Mouse (Mus musculus): ENCODE measurements at regions not wholly inside any gene's neighbourhood (a gene's known extent, or its start where the extent isn't known, plus 50 kb on each side); places are given as distances from the start of the nearest gene placed in this dataset.
"Not testable (repeated sequence)": the region's sequence is repeated elsewhere in the genome, so short reads cannot be mapped to it uniquely, and the experiment has no call there.

DNA sequence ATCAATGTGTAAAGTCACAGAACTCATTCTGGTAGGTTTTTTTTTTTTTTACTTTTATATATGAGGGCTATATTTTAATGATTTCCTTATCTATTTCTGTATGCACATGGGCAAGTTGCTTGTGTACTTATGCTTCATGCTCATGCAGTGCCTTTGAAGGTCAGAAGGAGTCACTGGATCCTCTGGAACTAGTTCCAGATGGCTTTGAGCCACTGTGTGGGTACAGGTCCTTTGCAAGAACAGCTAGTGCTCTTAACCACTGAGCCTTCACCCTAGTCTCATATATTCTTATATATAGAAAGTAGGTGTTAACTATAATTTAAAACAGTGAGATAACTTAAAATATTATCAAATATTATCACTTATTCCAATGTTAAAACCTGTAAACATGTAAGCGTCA is 212.4 kb downstream of the Faxc start:
- no peak overlapping the region for H3K4me3 ChIP-seq
- H3K36me3 ChIP-seq (replicated peaks), result no peaks in the 10 kb centered on the region
- no peaks in the 10 kb centered on the region for H3K27me3 ChIP-seq (ENCODE audit: poor library complexity, severe bottlenecking)
- no peaks in the 10 kb centered on the region for H3K4me1 ChIP-seq
- no peaks in the 10 kb centered on the region for H3K9me3 ChIP-seq
- no peak for DNase-seq (ENCODE audit: extremely low spot score, low spot score)
- WGBS, result 97% methylated on average over 1 of the region's 1 CpGs
- no peak overlapping the region for H3K27ac ChIP-seq

DNA sequence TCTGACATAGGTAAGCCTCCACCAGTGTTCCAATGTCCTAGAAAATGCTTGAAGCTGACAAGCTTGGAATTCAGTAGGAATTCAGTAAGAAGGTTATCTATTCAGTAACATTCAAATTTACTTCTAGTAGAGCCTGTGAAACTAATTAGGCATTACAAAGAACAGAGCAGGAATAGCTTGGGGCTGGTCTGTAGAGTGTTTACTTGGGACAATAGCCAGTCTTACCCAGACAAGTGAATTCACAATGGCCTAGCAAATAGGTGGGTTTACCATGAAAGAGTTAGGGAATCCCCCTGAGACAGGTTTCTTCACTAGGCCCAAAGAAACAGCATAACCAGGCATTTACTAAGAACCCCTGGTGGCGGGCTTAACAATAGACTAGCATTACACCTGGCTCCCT is 212.5 kb upstream of the Fbxl4 start:
- not testable (repeated sequence) for H3K27ac ChIP-seq; H3K9me3 ChIP-seq; H3K4me3 ChIP-seq; DNase-seq (ENCODE audit: extremely low spot score, low spot score); H3K27me3 ChIP-seq (ENCODE audit: poor library complexity, severe bottlenecking); H3K36me3 ChIP-seq (replicated peaks); H3K4me1 ChIP-seq
- 63% methylated on average over 1 of the region's 1 CpGs for WGBS

DNA sequence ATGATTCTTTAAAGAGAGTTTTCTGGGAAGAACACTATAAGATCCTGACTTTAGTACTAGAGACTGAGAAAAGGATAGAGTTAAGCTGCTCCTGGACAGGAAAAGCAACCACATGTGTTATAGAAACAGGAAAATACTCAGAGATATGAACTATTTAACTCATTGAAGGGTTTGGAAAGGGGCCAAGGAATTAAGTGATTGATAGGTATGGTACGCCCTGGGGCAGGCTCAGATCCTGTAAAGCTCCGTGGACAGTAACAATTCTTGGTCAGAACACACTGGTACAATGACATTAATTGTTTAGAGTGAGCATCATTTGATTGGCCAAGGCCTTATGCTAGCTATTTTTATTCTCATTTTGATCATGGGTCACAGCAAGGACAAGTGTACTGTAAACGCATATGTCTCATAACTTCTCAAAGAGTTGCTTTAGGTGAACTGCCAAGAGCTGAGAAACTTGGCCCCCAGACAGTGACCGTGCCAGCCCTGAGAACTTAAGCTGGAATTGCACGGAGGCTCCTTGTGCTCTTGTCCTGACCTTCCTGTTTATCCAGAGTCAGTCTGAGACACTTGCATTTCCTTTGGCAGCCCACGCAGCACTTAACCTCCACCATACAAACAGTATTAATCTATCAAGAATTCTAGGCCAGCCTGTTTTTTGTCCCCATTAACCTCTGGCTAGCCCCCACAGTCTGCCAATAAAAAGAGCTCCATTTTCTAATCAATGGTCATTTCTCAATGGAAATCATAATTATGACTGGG is 210.5 kb upstream of the Fbxl4 start:
- DNase-seq (ENCODE audit: extremely low spot score, low spot score), result no peak
- H3K4me1 ChIP-seq, result 0 out of 2 replicates have a peak, but pooled peaks cover 1% of the 10 kb centered on the region
- peaks cover 5% of the 10 kb centered on the region for H3K27me3 ChIP-seq (ENCODE audit: poor library complexity, severe bottlenecking)
- WGBS, result 77% methylated on average over 6 of the region's 6 CpGs
- H3K4me3 ChIP-seq, result no peak overlapping the region
- H3K36me3 ChIP-seq (replicated peaks), result no peaks in the 10 kb centered on the region
- H3K27ac ChIP-seq, result no peak overlapping the region
- no peaks in the 10 kb centered on the region for H3K9me3 ChIP-seq

DNA sequence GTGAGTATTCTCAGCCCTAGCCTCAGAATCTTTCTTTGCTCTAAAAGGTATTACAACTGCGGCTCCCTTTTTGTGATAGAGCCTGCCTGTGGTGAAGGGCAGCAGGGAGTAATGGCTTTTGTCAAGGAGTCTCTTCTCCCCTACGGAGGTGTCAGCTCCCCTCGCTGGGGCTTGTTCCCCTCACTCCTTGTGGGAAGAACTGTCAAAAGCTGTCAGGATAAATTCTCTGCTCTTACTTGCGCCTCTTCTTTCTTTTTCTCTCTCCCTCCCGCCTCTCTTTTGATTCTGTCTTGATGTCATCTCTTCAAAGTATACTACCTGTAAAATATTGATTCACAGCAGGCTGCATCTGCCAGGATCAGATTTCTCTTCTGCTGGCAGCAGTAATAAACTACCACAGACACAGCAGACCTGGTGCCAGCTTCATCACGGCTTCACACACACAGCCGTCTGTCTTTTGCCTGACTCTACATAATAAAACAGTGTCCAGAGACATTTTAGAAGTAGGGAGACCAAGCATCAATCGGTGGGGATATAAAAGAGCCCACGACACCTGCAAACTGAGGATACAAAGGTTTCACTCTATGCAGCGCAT is 205.3 kb upstream of the Fbxl4 start:
- WGBS, result 28% methylated on average over 10 of the region's 10 CpGs
- Histone ChIP-seq H3K27ac (no peak overlapping the region), H3K36me3 (replicated peaks) (no peaks in the 10 kb centered on the region)

DNA sequence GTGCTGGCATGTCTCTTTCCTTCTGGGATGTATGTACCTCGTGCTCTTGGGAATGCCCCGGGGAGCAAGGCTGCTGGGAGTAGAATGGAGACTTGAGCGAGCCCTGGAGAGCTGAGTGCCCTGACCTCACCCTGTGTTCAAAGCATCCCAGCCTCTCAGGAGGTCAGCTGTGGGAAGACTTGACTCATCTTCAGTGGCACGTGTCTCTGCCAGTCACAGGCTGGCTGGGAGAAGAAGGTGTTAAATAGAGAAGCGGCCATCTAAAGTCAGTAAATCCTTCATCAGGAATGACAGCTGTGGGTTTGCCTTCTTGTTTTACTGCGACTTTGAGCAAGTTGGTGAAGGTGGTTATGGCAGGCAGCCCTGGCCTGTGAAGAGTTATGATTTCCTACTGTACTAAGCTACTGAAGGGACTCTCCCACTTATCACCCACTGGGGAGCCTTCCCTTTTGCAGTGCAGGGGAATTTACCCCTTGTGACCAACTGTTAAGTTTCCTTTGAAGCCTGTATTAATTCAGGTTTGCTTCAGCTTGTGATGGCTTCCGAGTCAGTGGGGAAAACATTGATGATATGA is 204.3 kb upstream of the Fbxl4 start:
- H3K36me3 ChIP-seq (replicated peaks), result no peaks in the 10 kb centered on the region
- H3K4me1 ChIP-seq, result 0 out of 2 replicates have a peak, but pooled peaks cover 2% of the 10 kb centered on the region
- no peak overlapping the region for H3K27ac ChIP-seq
- H3K27me3 ChIP-seq (ENCODE audit: poor library complexity, severe bottlenecking), result peaks cover 20% of the 10 kb centered on the region
- WGBS, result 46% methylated on average over 7 of the region's 7 CpGs
- no peaks in the 10 kb centered on the region for H3K9me3 ChIP-seq
- H3K4me3 ChIP-seq, result no peak overlapping the region
- no peak for DNase-seq (ENCODE audit: extremely low spot score, low spot score)

More for the DNA sequence above, 205.3 kb upstream of the Fbxl4 start:
- Histone ChIP-seq H3K4me1 (0 out of 2 replicates have a peak, but pooled peaks cover 2% of the 10 kb centered on the region), H3K27me3 (ENCODE audit: poor library complexity, severe bottlenecking) (peaks cover 20% of the 10 kb centered on the region), H3K9me3 (no peaks in the 10 kb centered on the region), H3K4me3 (no peak overlapping the region)
- no peak for DNase-seq (ENCODE audit: extremely low spot score, low spot score)

DNA sequence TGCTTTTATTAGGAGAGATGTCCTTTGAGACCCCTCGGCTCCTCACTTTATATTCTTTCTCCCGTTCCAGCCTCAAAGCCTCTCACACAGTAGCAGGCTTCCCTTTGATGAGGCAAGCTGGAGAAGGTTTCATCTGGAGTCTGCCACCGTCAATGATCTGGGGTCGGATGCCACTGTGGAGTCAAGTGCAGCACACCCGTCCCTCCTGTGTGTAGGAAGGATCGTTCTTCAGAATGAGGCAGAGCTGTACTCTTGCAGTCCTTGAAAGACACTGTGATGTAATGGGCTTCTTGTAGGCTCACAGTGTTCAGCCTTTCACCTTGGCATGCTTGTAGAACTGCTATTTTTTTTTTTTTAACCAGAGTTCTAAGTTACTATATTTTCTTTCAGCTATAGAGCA is 203.7 kb upstream of the Fbxl4 start:
- Histone ChIP-seq H3K27me3 (ENCODE audit: poor library complexity, severe bottlenecking) (peaks cover 20% of the 10 kb centered on the region), H3K9me3 (no peaks in the 10 kb centered on the region), H3K4me3 (no peak overlapping the region), H3K4me1 (0 out of 2 replicates have a peak, but pooled peaks cover 2% of the 10 kb centered on the region), H3K36me3 (replicated peaks) (no peaks in the 10 kb centered on the region), H3K27ac (no peak overlapping the region)
- WGBS, result 70% methylated on average over 6 of the region's 6 CpGs
- no peak for DNase-seq (ENCODE audit: extremely low spot score, low spot score)

DNA sequence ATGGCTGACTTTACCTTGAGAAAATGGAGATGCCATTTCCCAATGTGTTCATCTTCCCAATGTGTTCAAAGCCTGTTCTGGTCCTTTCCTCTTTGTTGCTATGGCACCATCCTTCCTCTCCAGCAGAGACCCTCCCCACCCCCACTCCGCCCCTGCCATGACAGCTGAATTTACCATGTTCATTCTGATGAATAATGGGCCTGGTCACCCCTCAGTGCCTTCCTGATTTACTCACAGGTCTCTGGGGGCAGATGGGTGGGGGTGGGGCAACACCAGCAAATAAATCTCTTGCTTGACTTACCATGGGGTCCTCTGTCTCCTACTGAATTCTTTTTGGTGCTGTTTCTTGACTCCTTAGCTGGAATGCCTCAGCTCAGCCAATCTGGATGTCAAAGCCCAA is 170.9 kb upstream of the Fbxl4 start:
- Histone ChIP-seq H3K27ac (no peak overlapping the region), H3K4me1 (0 out of 2 replicates have a peak, but pooled peaks cover 3% of the 10 kb centered on the region), H3K36me3 (replicated peaks) (no peaks in the 10 kb centered on the region), H3K27me3 (ENCODE audit: poor library complexity, severe bottlenecking) (no peaks in the 10 kb centered on the region), H3K9me3 (no peaks in the 10 kb centered on the region), H3K4me3 (no peak overlapping the region)
- 89% methylated on average over 1 of the region's 1 CpGs for WGBS
- DNase-seq (ENCODE audit: extremely low spot score, low spot score), result no peak

DNA sequence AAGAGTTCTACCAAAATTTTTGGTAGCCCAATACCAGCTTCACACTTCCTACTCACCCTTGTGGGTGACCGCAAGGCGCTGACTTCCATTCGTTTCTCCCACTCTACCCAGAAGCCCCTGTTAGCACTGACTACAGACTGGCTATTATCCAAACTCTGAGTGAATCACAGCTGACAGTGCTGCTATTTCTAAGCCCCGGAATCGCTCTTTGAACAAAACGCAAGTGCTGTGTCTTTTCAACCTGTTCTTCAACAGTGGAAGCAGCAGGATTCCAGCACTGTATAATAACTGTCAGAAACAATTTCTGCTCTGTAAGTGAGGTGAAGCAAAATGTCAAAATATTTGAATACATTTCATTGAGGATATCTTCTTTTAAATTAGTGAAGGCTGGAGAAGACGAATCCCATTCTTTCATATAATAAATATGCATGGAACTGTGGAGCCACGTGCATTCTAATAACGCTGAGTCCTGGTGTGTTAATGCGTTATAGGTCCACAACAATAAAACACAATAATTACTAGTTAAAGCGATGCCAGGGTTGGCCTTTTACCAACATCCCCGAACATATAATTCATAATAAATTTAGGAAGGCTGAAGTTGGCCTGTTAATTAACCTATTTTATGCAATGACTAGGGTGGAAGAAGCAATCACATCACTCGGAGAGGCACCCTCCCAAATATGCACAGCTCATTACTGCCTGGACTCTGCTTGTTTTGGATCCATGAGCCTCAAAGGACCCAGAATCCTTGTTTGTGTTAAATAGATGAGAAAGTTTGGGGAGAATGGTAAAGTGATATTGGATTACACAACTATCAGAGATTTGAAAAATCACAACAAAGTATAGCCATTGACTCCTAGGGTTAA is 169.0 kb upstream of the Fbxl4 start:
- no peak overlapping the region for H3K4me3 ChIP-seq
- no peak overlapping the region for H3K27ac ChIP-seq
- H3K36me3 ChIP-seq (replicated peaks), result no peaks in the 10 kb centered on the region
- DNase-seq (ENCODE audit: extremely low spot score, low spot score), result no peak
- 91% methylated on average over 13 of the region's 13 CpGs for WGBS
- no peaks in the 10 kb centered on the region for H3K9me3 ChIP-seq
- 0 out of 2 replicates have a peak, but pooled peaks cover 3% of the 10 kb centered on the region for H3K4me1 ChIP-seq
- H3K27me3 ChIP-seq (ENCODE audit: poor library complexity, severe bottlenecking), result no peaks in the 10 kb centered on the region

DNA sequence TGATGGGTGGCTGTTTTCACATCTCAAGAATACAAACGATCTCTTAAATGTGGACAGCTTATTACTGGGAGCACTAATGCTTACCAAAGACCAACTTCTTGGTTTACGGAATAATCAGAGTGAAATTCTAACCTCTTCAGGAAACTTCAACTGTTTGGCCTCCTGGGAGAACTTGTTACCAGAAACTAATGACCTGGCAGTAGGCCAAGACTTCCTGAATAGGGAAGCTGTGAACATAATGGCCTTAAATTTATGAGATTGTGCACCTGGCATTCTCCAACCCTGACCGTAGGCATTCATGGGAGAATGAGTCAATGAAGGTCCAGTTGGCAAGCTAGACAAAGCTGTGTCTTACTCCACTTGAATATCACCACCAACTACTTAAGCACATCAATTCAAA is 160.8 kb upstream of the Fbxl4 start:
- WGBS, result 91% methylated on average over 3 of the region's 3 CpGs
- no peak for DNase-seq (ENCODE audit: extremely low spot score, low spot score)

DNA sequence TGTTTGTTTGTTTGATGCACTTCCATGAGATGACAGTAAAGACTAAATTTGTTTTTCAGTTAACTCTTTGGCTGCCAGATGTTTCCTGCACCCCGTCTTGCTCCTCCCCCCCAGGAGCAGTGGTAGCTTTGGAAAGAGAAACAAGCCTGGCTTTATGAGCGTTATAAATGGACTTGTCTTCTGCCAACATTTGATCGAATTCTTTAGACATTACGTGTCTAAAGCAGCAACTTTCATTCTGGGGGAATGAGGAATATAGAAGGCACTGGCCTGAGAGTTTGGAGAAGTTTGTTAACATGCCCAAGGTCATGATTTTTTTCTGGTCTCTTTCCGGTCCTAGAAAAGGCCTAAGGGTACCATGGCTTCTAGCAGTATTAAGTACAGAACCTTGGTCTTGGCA is 148.8 kb upstream of the Fbxl4 start:
- Histone ChIP-seq H3K4me3 (no peak overlapping the region), H3K27me3 (ENCODE audit: poor library complexity, severe bottlenecking) (no peaks in the 10 kb centered on the region), H3K4me1 (no peaks in the 10 kb centered on the region), H3K27ac (no peak overlapping the region), H3K9me3 (no peaks in the 10 kb centered on the region), H3K36me3 (replicated peaks) (no peaks in the 10 kb centered on the region)
- no peak for DNase-seq (ENCODE audit: extremely low spot score, low spot score)
- WGBS, result 85% methylated on average over 5 of the region's 5 CpGs

More for the DNA sequence above, 160.8 kb upstream of the Fbxl4 start:
- H3K9me3 ChIP-seq, result peaks cover 6% of the 10 kb centered on the region; the same call in 1 of the 2 replicates
- H3K27ac ChIP-seq, result no peak overlapping the region
- H3K36me3 ChIP-seq (replicated peaks), result no peaks in the 10 kb centered on the region
- no peaks in the 10 kb centered on the region for H3K4me1 ChIP-seq
- no peak overlapping the region for H3K4me3 ChIP-seq
- no peaks in the 10 kb centered on the region for H3K27me3 ChIP-seq (ENCODE audit: poor library complexity, severe bottlenecking)

DNA sequence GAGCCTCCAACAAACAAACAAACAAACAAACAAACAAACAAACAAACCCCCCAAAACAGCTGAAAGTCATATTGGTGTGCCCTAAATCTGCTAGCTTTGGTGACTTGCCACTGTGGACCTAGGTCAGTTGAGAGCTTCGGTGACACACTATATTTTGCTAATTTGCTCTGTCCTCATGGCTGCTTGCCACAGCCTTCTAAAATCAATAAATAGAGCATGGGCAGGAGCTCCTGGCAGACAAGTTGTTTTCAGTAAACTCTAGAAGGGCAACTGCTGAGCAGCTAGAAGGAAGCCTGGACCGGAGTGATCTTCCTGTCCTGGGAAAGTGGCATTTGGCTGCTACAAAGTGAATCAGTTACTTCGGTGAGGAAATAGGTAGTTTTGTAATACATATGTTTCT is 119.7 kb upstream of the Fbxl4 start:
- Histone ChIP-seq H3K36me3 (replicated peaks) (no peaks in the 10 kb centered on the region), H3K4me1 (peaks cover 3% of the 10 kb centered on the region), H3K27me3 (ENCODE audit: poor library complexity, severe bottlenecking) (no peaks in the 10 kb centered on the region), H3K27ac (no peak overlapping the region), H3K4me3 (no peak overlapping the region), H3K9me3 (no peaks in the 10 kb centered on the region)
- 92% methylated on average over 3 of the region's 3 CpGs for WGBS
- no peak for DNase-seq (ENCODE audit: extremely low spot score, low spot score)

DNA sequence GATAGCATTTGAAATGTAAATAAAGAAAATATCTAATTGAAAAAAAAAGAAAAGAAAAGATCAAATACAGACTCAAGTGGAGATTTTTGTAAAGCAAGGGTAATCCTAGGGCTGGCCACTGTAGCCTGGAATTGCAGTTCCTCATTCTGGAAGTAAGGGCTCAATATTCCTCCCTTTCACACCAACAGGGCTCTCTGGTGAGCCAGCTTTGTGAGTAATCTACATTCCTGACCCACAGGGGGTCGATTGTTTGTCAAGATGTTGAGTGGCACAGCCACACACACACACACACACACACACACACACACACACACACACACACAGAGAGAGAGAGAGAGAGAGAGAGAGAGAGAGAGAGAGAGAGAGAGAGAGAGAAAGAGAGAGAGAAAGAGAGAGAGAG is 107.1 kb upstream of the Fbxl4 start:
- not testable (repeated sequence) for H3K36me3 ChIP-seq (replicated peaks); H3K4me1 ChIP-seq; H3K27ac ChIP-seq; DNase-seq (ENCODE audit: extremely low spot score, low spot score); H3K27me3 ChIP-seq (ENCODE audit: poor library complexity, severe bottlenecking); H3K9me3 ChIP-seq; H3K4me3 ChIP-seq
- WGBS, result 11% methylated on average over 1 of the region's 1 CpGs
